Mouse (Mus musculus) liver, embryonic 11.5 days (tissue): ENCODE measurements around the gene Nts. TPM values are rescaled to one million over a fixed set of nuclear protein-coding genes. Genes with fewer than 3 reads are reported as not detected.

Experiments
- ATAC-seq: fragments of 200-750 bp; cut with Nextera tagmentation; replicated peaks from 2 replicates; pipeline ENCODE4 v1.8.0; 2017; ENCODE audit warnings: moderate number of reproducible peaks, mild to moderate bottlenecking, moderate TSS enrichment, moderate library complexity; ENCODE audit not compliant: low FRiP score
- DNase-seq: peaks from one replicate; pipeline ENCODE4 v3.0.0-alpha.2; 2017; ENCODE audit warnings: low spot score
- H3K27ac ChIP-seq: fragments of 300-500 bp; sonication (generic); 2 replicates; pipeline ENCODE4 v1.5.1; 2014; ENCODE audit warnings: mild to moderate bottlenecking, low read depth, low read length, control low read depth
- H3K27me3 ChIP-seq: fragments of 300-500 bp; sonication (generic); replicated peaks from 2 replicates; pipeline ENCODE4 v1.6.1; 2014; ENCODE audit warnings: low read length, mixed read lengths; ENCODE audit not compliant: control insufficient read depth, insufficient read depth
- H3K36me3 ChIP-seq: fragments of 300-500 bp; sonication (generic); 2 replicates; pipeline ENCODE4 v1.6.1; 2014; ENCODE audit warnings: mild to moderate bottlenecking, low read length, moderate library complexity, mixed read lengths; ENCODE audit not compliant: control insufficient read depth, insufficient read depth
- H3K4me1 ChIP-seq: fragments of 300-500 bp; sonication (generic); replicated peaks from 2 replicates; pipeline ENCODE4 v1.6.1; 2014; ENCODE audit warnings: low read length, mixed read lengths; ENCODE audit not compliant: control insufficient read depth, insufficient read depth
- H3K4me2 ChIP-seq: fragments of 300-500 bp; sonication (generic); 2 replicates; pipeline ENCODE4 v1.6.1; 2014; ENCODE audit warnings: mild to moderate bottlenecking, control low read depth, moderate library complexity
- H3K4me3 ChIP-seq: fragments of 300-500 bp; sonication (generic); 2 replicates; pipeline ENCODE4 v1.5.1; 2014; ENCODE audit warnings: low read depth, low read length, control low read depth
- H3K9ac ChIP-seq: fragments of 300-500 bp; sonication (generic); 2 replicates; pipeline ENCODE4 v1.6.1; 2014; ENCODE audit warnings: low read depth, low read length, control low read depth
- H3K9me3 ChIP-seq: fragments of 300-500 bp; sonication (generic); 2 replicates; pipeline ENCODE4 v1.6.1; 2016; ENCODE audit warnings: low read length, inconsistent platforms, mixed read lengths; ENCODE audit not compliant: control insufficient read depth
- WGBS: fragments of 180-500 bp; shearing (Covaris S2); extraction: QIAGEN DNeasy Blood & Tissue Kit; methylation state at CpG from one replicate; pipeline ENCODE4 v1.1.7; 2014; 5-methylcytosine and 5-hydroxymethylcytosine counted together
- polyA plus RNA-seq: library from polyadenylated mRNA; unstranded; fragments of >200 nt; fragmentation: Nextera tagmentation; extraction: Ambion mirVana; gene quantifications from 2 replicates; pipeline ENCODE4 v1.2.1, GENCODE M21; 2014

Gene Nts
- 0.32 and 0.43 TPM in 2 replicates for polyA plus RNA-seq

GRCm38 (mm10) chr10:102490386-102490785 is at the start of gene Nts:
Gene Nts (minus strand): TSS chr10:102490486.
- H3K4me3 ChIP-seq: no peak within 1 kb of the TSS
- no peak within 1 kb of the TSS for H3K4me2 ChIP-seq
- no peaks in the 10 kb centered on the region for H3K36me3 ChIP-seq
- no peaks in the 10 kb centered on the region for H3K9me3 ChIP-seq
- H3K9ac ChIP-seq: no peak within 1 kb of the TSS
- no peaks in the 10 kb centered on the region for H3K27me3 ChIP-seq
- no peaks in the 10 kb centered on the region for H3K4me1 ChIP-seq
- H3K27ac ChIP-seq: no peak within 1 kb of the TSS
- no peak for DNase-seq
- 5% methylated on average over 3 of the region's 3 CpGs for WGBS
- ATAC-seq: no peak

- WGBS: 60% methylated on average over 3 of the region's 3 CpGs
- Histone ChIP-seq H3K27me3 (no peaks in the 10 kb centered on the region), H3K36me3 (no peaks in the 10 kb centered on the region), H3K4me1 (no peaks in the 10 kb centered on the region), H3K9ac (no peak overlapping the region), H3K4me2 (no peak overlapping the region), H3K27ac (no peak overlapping the region), H3K4me3 (no peak overlapping the region), H3K9me3 (no peaks in the 10 kb centered on the region)
- no peak for DNase-seq
- ATAC-seq: no peak
Measured at GRCm38 (mm10) chr10:102527901-102528300, 37.6 kb upstream of the Nts start.

GRCm38 (mm10) chr10:102514159-102514558 is 23.9 kb upstream of the Nts start:
- Histone ChIP-seq H3K27ac (no peak overlapping the region), H3K4me2 (no peak overlapping the region), H3K4me1 (no peaks in the 10 kb centered on the region), H3K9me3 (no peaks in the 10 kb centered on the region), H3K9ac (no peak overlapping the region), H3K4me3 (no peak overlapping the region), H3K27me3 (no peaks in the 10 kb centered on the region), H3K36me3 (no peaks in the 10 kb centered on the region)
- no peak for ATAC-seq
- DNase-seq: no peak
- 13% methylated on average over 1 of the region's 1 CpGs for WGBS

- H3K27ac ChIP-seq: no peak within 1 kb of the TSS
- no peaks in the 10 kb centered on the region for H3K36me3 ChIP-seq
- H3K4me2 ChIP-seq: peak within 1 kb of the TSS; percentile 12; the same call in 1 of the 2 replicates
- H3K4me1 ChIP-seq: no peaks in the 10 kb centered on the region
- ATAC-seq (peak; percentile 45), DNase-seq (no peak)
- WGBS: 11% methylated on average over 5 of the region's 5 CpGs
- no peaks in the 10 kb centered on the region for H3K9me3 ChIP-seq
- no peaks in the 10 kb centered on the region for H3K27me3 ChIP-seq
- H3K9ac ChIP-seq: no peak within 1 kb of the TSS
- no peak within 1 kb of the TSS for H3K4me3 ChIP-seq
Measured at GRCm38 (mm10) chr10:102511807-102512461, 21.6 kb upstream of the Nts start, which contains the start of gene Rassf9. Gene Rassf9 (plus strand): TSS chr10:102512222.

- H3K4me2 ChIP-seq: no peak overlapping the region
- no peak overlapping the region for H3K9ac ChIP-seq
- H3K27me3 ChIP-seq: no peaks in the 10 kb centered on the region
- H3K9me3 ChIP-seq: no peaks in the 10 kb centered on the region
- H3K4me3 ChIP-seq: no peak overlapping the region
- 56% methylated on average over 3 of the region's 3 CpGs for WGBS
- H3K4me1 ChIP-seq: no peaks in the 10 kb centered on the region
- no peaks in the 10 kb centered on the region for H3K36me3 ChIP-seq
- 0 out of 2 replicates have a peak, but pooled peaks have one; percentile 23 for ATAC-seq
- DNase-seq: no peak
- H3K27ac ChIP-seq: no peak overlapping the region
Measured at GRCm38 (mm10) chr10:102511461-102511806, 21.1 kb upstream of the Nts start.

- H3K4me2 ChIP-seq: no peak overlapping the region
- H3K27me3 ChIP-seq: no peaks in the 10 kb centered on the region
- no peak for ATAC-seq
- H3K27ac ChIP-seq: no peak overlapping the region
- H3K9me3 ChIP-seq: no peaks in the 10 kb centered on the region
- H3K36me3 ChIP-seq: no peaks in the 10 kb centered on the region
- no peak for DNase-seq
- WGBS: 68% methylated on average over 4 of the region's 4 CpGs
- no peak overlapping the region for H3K9ac ChIP-seq
- H3K4me3 ChIP-seq: no peak overlapping the region
- no peaks in the 10 kb centered on the region for H3K4me1 ChIP-seq
Measured at GRCm38 (mm10) chr10:102507386-102507785, 17.1 kb upstream of the Nts start.

- Histone ChIP-seq H3K27ac (no peak overlapping the region), H3K4me1 (no peaks in the 10 kb centered on the region), H3K4me3 (no peak overlapping the region), H3K4me2 (no peak overlapping the region), H3K9ac (no peak overlapping the region), H3K36me3 (no peaks in the 10 kb centered on the region), H3K9me3 (no peaks in the 10 kb centered on the region), H3K27me3 (no peaks in the 10 kb centered on the region)
- DNase-seq: no peak
- ATAC-seq: no peak
- 28% methylated on average over 4 of the region's 4 CpGs for WGBS
Measured at GRCm38 (mm10) chr10:102498754-102499153, 8.5 kb upstream of the Nts start.

- WGBS: 18% methylated on average over 3 of the region's 3 CpGs
- no peak overlapping the region for H3K4me2 ChIP-seq
- no peak overlapping the region for H3K4me3 ChIP-seq
- H3K36me3 ChIP-seq: no peaks in the 10 kb centered on the region
- H3K27me3 ChIP-seq: no peaks in the 10 kb centered on the region
- no peaks in the 10 kb centered on the region for H3K9me3 ChIP-seq
- no peaks in the 10 kb centered on the region for H3K4me1 ChIP-seq
- DNase-seq (no peak), ATAC-seq (no peak)
- H3K27ac ChIP-seq: no peak overlapping the region
- no peak overlapping the region for H3K9ac ChIP-seq
Measured at GRCm38 (mm10) chr10:102491792-102492191, 1.5 kb upstream of the Nts start.

- ATAC-seq (no peak), DNase-seq (no peak)
- no peaks in the 10 kb centered on the region for H3K9me3 ChIP-seq
- H3K27me3 ChIP-seq: no peaks in the 10 kb centered on the region
- WGBS: 72% methylated on average over 2 of the region's 2 CpGs
- H3K4me2 ChIP-seq: no peak overlapping the region
- no peak overlapping the region for H3K4me3 ChIP-seq
- no peak overlapping the region for H3K9ac ChIP-seq
- no peaks in the 10 kb centered on the region for H3K4me1 ChIP-seq
- no peaks in the 10 kb centered on the region for H3K36me3 ChIP-seq
- no peak overlapping the region for H3K27ac ChIP-seq
Measured at GRCm38 (mm10) chr10:102469412-102469811, 20.9 kb downstream of the Nts start.
